Mouse (Mus musculus) left cerebral cortex, postnatal 4 days (tissue): ENCODE results near the gene Htr1f. TPM values are rescaled to one million over a fixed set of nuclear protein-coding genes. Genes with fewer than 3 reads are reported as not detected.
"Not testable (repeated sequence)": the region's sequence is repeated elsewhere in the genome, so short reads cannot be mapped to it uniquely, and the experiment has no call there.

Experiments
- DNase-seq: peaks from one replicate; pipeline ENCODE4 v3.0.0-alpha.2; 2022
- intact Hi-C: fragments of 180-260 bp; cut with DNase I; formaldehyde crosslinking; loops from one replicate; pipeline ENCODE4 v1.15.1; 2025
- total RNA-seq, 2 experiments: library from RNA; stranded (reverse); gene quantifications; 2 replicates each; pipeline ENCODE4 v1.2.3; 2021

Gene Htr1f
- 1 to 10 TPM; 3.4 to 3.9 TPM for total RNA-seq

- intact Hi-C loops = no loop called here
- peak; percentile 14 for DNase-seq
These were observed at the start of gene Htr1f for GRCm38 (mm10) chr16:65105184-65105931. Gene Htr1f (minus strand): TSS chr16:65105854.

GRCm38 (mm10) chr16:65139771-65140170 is 34.1 kb upstream of the Htr1f start:
- DNase-seq = peak; percentile 10
- intact Hi-C loops = no loop called here

GRCm38 (mm10) chr16:65129391-65129790 is 23.7 kb upstream of the Htr1f start:
- intact Hi-C loops = no loop called here
- DNase-seq = no peak

- intact Hi-C loops = no loop called here
- DNase-seq = no peak
These were observed 22.2 kb upstream of the Htr1f start for GRCm38 (mm10) chr16:65127846-65128245.

- no peak for DNase-seq
- intact Hi-C loops = no loop called here
These were observed 6.6 kb upstream of the Htr1f start for GRCm38 (mm10) chr16:65112221-65112620.

GRCm38 (mm10) chr16:65093552-65093951 is 12.1 kb downstream of the Htr1f start:
- intact Hi-C loops = no loop called here
- DNase-seq = no peak

GRCm38 (mm10) chr16:65083475-65083874 is 22.2 kb downstream of the Htr1f start:
- intact Hi-C loops = no loop called here
- DNase-seq = no peak

GRCm38 (mm10) chr16:65069867-65070266 is 35.8 kb downstream of the Htr1f start:
- intact Hi-C loops = no loop called here
- DNase-seq = no peak

GRCm38 (mm10) chr16:65066264-65066663 is 39.4 kb downstream of the Htr1f start:
- intact Hi-C loops = no loop called here
- no peak for DNase-seq

- not testable (repeated sequence) for DNase-seq
These were observed 67.8 kb downstream of the Htr1f start for GRCm38 (mm10) chr16:65037660-65038425.

GRCm38 (mm10) chr16:65029675-65030074 is 76.0 kb downstream of the Htr1f start:
- peak; percentile 78 for DNase-seq
- intact Hi-C loops = no loop called here

More at GRCm38 (mm10) chr16:65037660-65038425, 67.8 kb downstream of the Htr1f start:
- intact Hi-C loops = not testable (repeated sequence)

GRCm38 (mm10) chr16:65022364-65022763 is 83.3 kb downstream of the Htr1f start:
- intact Hi-C loops = no loop called here
- DNase-seq = no peak

- intact Hi-C loops = no loop called here
These were observed 86.9 kb downstream of the Htr1f start for GRCm38 (mm10) chr16:65018710-65019109.

GRCm38 (mm10) chr16:65018134-65018533 is 87.5 kb downstream of the Htr1f start:
- no peak for DNase-seq
- intact Hi-C loops = no loop called here

More at GRCm38 (mm10) chr16:65018710-65019109, 86.9 kb downstream of the Htr1f start:
- DNase-seq = no peak

GRCm38 (mm10) chr16:65017566-65017965 is 88.1 kb downstream of the Htr1f start:
- intact Hi-C loops = no loop called here
- no peak for DNase-seq

- intact Hi-C loops = no loop called here
- DNase-seq = no peak
These were observed 90.4 kb downstream of the Htr1f start for GRCm38 (mm10) chr16:65015241-65015640.

- intact Hi-C loops = no loop called here
- peak; percentile 12 for DNase-seq
These were observed 103.4 kb downstream of the Htr1f start for GRCm38 (mm10) chr16:65001993-65002821.

- intact Hi-C loops = no loop called here
- no peak for DNase-seq
These were observed 116.3 kb downstream of the Htr1f start for GRCm38 (mm10) chr16:64989279-64989800.

- DNase-seq = no peak
- intact Hi-C loops = no loop called here
These were observed 118.1 kb downstream of the Htr1f start for GRCm38 (mm10) chr16:64987564-64987963.

- DNase-seq = no peak
- intact Hi-C loops = no loop called here
These were observed 118.6 kb downstream of the Htr1f start for GRCm38 (mm10) chr16:64987049-64987448.

- DNase-seq = no peak
- intact Hi-C loops = no loop called here
These were observed 131.0 kb downstream of the Htr1f start for GRCm38 (mm10) chr16:64974636-64975035.
